Mouse (Mus musculus) liver, embryonic 13.5 days (tissue): ENCODE measurements at regions not wholly inside any gene's neighbourhood (a gene's known extent, or its start where the extent isn't known, plus 50 kb on each side); places are given as distances from the start of the nearest gene placed in this dataset.

ENCODE experiments used
- ATAC-seq: fragments of 200-750 bp; cut with Nextera tagmentation; 2 replicates; pipeline ENCODE4 v1.8.0; 2017; ENCODE audit warnings: low read depth, mild to moderate bottlenecking, moderate number of reproducible peaks, moderate library complexity
- DNase-seq: peaks from one replicate; pipeline ENCODE4 v3.0.0; 2022
- H3K27ac ChIP-seq: fragments of 300-500 bp; sonication (generic); 2 replicates; pipeline ENCODE4 v1.5.1; 2015; ENCODE audit warnings: moderate library complexity, mild to moderate bottlenecking, inconsistent platforms
- H3K27me3 ChIP-seq: fragments of 300-500 bp; sonication (generic); 2 replicates; pipeline ENCODE4 v1.6.1; 2015; ENCODE audit warnings: mild to moderate bottlenecking, inconsistent platforms
- H3K36me3 ChIP-seq: fragments of 300-500 bp; sonication (generic); 2 replicates; pipeline ENCODE4 v1.6.1; 2015; ENCODE audit warnings: mild to moderate bottlenecking, inconsistent platforms
- H3K4me1 ChIP-seq: fragments of 300-500 bp; sonication (generic); replicated peaks from 2 replicates; pipeline ENCODE4 v1.6.1; 2015; ENCODE audit warnings: inconsistent platforms
- H3K4me2 ChIP-seq: fragments of 300-500 bp; sonication (generic); 2 replicates; pipeline ENCODE4 v1.6.1; 2015; ENCODE audit warnings: inconsistent platforms, mild to moderate bottlenecking, moderate library complexity
- H3K4me3 ChIP-seq: fragments of 300-500 bp; sonication (generic); replicated peaks from 2 replicates; pipeline ENCODE4 v1.5.1; 2015; ENCODE audit warnings: mild to moderate bottlenecking, inconsistent platforms
- H3K9ac ChIP-seq: fragments of 300-500 bp; sonication (generic); 2 replicates; pipeline ENCODE4 v1.6.1; 2015; ENCODE audit warnings: mild to moderate bottlenecking, inconsistent platforms
- H3K9me3 ChIP-seq: fragments of 300-500 bp; sonication (generic); replicated peaks from 2 replicates; pipeline ENCODE4 v1.6.1; 2016; ENCODE audit warnings: inconsistent platforms
- WGBS: fragments of 180-500 bp; shearing (Covaris S2); methylation state at CpG from one replicate; pipeline ENCODE4 v1.1.7; 2015; ENCODE audit not compliant: insufficient replicate concordance; 5-methylcytosine and 5-hydroxymethylcytosine counted together

- H3K9me3 ChIP-seq: no peaks in the 10 kb centered on the region
- no peak overlapping the region for H3K4me2 ChIP-seq
- DNase-seq: no peak
- no peak overlapping the region for H3K9ac ChIP-seq
- H3K27me3 ChIP-seq: no peaks in the 10 kb centered on the region
- H3K27ac ChIP-seq: no peak overlapping the region
- 31% methylated on average over 2 of the region's 2 CpGs for WGBS
- H3K36me3 ChIP-seq: no peaks in the 10 kb centered on the region
- no peak overlapping the region for H3K4me3 ChIP-seq
- ATAC-seq: no peak
- H3K4me1 ChIP-seq: no peaks in the 10 kb centered on the region
These were observed 172.9 kb downstream of the Dact1 start for GRCm38 (mm10) chr12:71482619-71483018.

DNA sequence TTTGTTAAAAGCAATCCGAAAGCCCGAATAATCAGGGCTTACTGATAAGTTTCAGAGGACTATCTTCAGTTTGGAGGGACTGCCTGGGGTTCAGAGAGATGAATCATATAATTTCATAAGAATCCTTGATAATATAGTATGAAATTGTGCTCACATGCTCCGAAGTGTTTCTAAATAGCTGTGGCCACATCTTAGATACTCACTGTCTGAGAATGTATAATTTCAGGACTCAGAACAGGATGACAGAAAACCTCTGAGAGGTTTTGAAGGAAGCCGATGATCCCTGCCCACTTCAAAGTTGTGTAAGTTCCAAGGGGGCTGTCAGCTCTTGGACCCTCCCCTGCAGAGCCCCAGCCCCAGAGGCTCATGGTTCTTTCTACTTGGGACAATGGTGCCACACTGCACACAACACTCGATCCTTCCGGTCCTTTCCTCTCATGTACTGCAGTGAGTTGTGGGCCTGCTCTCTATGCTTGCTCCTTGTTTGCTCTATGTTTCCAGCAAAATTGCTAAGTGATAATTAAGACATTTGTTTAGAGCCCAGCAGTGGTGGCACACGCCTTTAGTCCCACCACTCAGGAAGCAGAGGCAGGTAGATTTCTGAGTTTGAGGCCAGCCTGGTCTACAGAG is 174.0 kb downstream of the Dact1 start:
- Histone ChIP-seq H3K4me2 (no peak overlapping the region), H3K4me1 (no peaks in the 10 kb centered on the region), H3K4me3 (no peak overlapping the region), H3K36me3 (no peaks in the 10 kb centered on the region), H3K27me3 (no peaks in the 10 kb centered on the region), H3K9ac (no peak overlapping the region), H3K9me3 (no peaks in the 10 kb centered on the region), H3K27ac (no peak overlapping the region)
- ATAC-seq (no peak), DNase-seq (no peak)
- 62% methylated on average over 7 of the region's 7 CpGs for WGBS

- Histone ChIP-seq H3K4me1 (no peaks in the 10 kb centered on the region), H3K27me3 (no peaks in the 10 kb centered on the region), H3K36me3 (no peaks in the 10 kb centered on the region), H3K9ac (no peak overlapping the region), H3K27ac (no peak overlapping the region), H3K4me3 (no peak overlapping the region), H3K4me2 (no peak overlapping the region), H3K9me3 (no peaks in the 10 kb centered on the region)
- WGBS: 79% methylated on average over 5 of the region's 5 CpGs
- no peak for ATAC-seq
- DNase-seq: no peak
These were observed 174.6 kb downstream of the Dact1 start for GRCm38 (mm10) chr12:71484286-71484685.

DNA sequence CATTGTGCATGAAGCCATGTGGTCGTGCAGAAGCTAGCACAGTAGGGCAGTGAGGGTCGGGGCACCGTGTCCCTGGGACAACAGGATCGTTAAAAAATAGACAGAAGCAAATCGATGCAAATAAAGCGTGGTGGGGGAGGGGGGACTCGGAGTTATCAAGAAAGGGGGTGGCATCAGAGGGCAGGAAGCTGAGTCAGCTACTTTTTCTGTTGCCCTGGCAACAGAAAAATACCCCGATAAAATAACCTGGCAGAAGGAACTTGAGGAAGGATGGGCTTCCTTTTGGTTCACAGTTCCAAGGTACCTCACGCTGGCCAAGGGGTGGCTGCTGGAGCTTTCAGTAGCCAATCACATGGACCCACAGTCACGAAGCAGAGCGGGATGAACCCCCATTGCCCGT is 176.4 kb downstream of the Dact1 start:
- Histone ChIP-seq H3K27me3 (no peaks in the 10 kb centered on the region), H3K9me3 (no peaks in the 10 kb centered on the region), H3K9ac (no peak overlapping the region), H3K27ac (no peak overlapping the region), H3K4me1 (no peaks in the 10 kb centered on the region), H3K4me2 (no peak overlapping the region), H3K36me3 (no peaks in the 10 kb centered on the region), H3K4me3 (no peak overlapping the region)
- DNase-seq (no peak), ATAC-seq (no peak)
- WGBS: 67% methylated on average over 12 of the region's 12 CpGs

DNA sequence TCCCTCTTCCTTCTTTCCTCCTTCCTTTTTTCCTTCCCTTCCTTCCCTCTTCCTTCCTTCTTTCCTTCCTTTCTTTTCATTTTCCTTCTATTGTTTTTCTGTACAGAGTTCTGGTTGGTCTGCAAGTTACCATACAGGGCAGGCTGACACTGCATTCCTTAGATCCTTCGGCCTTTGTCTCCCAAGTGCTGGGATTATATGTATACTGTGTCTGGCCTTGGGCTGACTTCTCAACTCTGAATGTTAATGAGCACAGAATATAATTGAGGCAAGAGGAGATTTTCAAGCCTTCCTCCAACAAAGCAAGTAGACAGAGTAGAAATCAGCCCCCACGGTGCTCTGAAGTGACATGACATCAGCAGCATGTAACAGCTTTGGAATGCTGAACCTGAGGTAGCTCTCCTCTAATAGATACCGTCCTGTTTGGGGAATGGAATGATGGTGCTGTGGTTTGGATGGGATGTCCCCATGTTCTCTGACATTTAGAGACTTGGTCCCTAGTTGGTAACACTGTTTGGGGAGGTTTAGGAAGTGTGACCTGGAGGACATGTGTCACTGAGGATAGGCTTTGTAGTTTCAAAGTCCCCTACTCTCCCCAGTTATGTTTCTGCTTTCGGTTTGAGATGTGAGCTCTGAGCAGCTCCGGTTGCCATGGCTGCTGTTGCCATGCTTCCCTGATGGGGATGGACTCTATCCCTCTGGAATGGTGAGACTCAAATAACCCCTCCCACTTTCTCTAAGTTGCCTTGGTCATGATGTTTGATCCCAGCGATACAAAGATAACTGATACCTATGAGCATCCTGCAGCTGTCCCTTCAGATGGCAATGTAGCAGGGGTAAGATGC is 178.1 kb downstream of the Dact1 start:
- H3K36me3 ChIP-seq: no peaks in the 10 kb centered on the region
- no peak overlapping the region for H3K9ac ChIP-seq
- no peaks in the 10 kb centered on the region for H3K9me3 ChIP-seq
- no peak overlapping the region for H3K4me2 ChIP-seq
- no peaks in the 10 kb centered on the region for H3K4me1 ChIP-seq
- H3K27ac ChIP-seq: no peak overlapping the region
- H3K27me3 ChIP-seq: no peaks in the 10 kb centered on the region
- no peak overlapping the region for H3K4me3 ChIP-seq
- WGBS: 59% methylated on average over 6 of the region's 6 CpGs
- DNase-seq: no peak
- ATAC-seq: no peak

GRCm38 (mm10) chr12:71489295-71489694 is 179.6 kb downstream of the Dact1 start:
- Histone ChIP-seq H3K9me3 (no peaks in the 10 kb centered on the region), H3K4me3 (no peak overlapping the region), H3K36me3 (no peaks in the 10 kb centered on the region), H3K4me1 (no peaks in the 10 kb centered on the region), H3K4me2 (no peak overlapping the region), H3K27me3 (no peaks in the 10 kb centered on the region), H3K9ac (no peak overlapping the region), H3K27ac (no peak overlapping the region)
- 70% methylated on average over 7 of the region's 7 CpGs for WGBS
- DNase-seq: no peak
- ATAC-seq: no peak

DNA sequence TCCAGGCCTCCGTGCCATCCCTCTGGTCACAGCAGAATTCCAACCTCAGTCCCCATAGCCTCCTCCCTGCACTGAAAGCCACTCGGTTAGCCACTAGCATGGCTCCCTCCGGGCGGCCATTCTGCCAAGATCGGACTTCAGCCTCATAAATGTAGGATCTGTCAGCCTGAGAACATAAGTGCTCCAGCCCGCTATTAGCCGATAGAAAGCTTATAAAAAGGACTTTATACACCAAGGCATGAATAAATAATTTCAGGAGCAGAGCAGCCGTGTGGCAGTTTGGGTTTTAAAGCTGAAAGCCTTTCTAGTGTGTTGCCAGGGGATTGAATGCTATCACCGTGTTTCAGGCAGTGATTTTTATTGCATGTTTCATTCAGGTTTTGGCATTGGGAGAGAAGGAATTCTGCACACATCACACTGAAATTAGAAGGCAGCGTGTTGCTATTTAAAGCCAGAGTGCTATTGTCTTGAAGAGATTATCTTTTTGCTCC is 185.2 kb downstream of the Dact1 start:
- Histone ChIP-seq H3K4me1 (no peaks in the 10 kb centered on the region), H3K9ac (no peak overlapping the region), H3K9me3 (no peaks in the 10 kb centered on the region), H3K4me3 (no peak overlapping the region), H3K4me2 (no peak overlapping the region), H3K36me3 (no peaks in the 10 kb centered on the region), H3K27ac (no peak overlapping the region), H3K27me3 (no peaks in the 10 kb centered on the region)
- 65% methylated on average over 10 of the region's 10 CpGs for WGBS
- ATAC-seq: no peak
- DNase-seq: no peak

DNA sequence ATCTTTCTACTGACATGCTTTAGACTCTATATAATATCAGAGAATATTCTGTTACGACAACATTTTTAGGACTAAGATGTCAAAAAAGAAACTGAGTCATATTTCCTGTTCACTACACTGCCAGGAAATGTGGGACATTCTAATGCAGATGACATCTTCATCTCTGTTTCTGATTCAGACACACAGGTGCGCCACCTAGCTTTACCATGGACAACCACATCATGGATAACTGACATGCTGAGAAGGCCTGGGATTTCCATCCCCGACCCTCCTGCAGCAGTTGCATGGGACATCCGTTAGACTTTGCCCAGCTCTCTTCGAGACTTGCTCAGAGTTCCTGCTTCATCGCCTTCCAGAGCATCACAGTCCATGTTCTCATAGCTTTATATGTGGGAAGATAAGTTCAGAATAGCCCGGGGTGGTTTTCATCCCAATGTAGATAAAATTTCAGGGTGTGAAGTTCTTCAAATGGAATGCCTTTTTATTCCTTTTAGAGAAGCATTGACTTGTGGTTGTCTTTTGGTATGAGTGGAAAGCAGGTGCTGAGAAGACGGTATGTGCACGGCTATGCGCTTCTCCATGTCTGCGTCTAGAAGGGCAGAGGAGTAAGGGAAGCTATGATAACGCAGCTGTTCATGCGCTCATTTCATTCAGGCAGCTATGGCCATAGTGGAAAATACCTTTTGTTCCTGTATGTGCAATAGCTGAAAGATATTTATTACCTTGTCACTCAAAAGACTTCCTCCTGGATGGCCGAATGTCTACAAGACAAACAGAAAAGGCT is 188.8 kb downstream of the Dact1 start:
- no peak overlapping the region for H3K4me2 ChIP-seq
- no peak for DNase-seq
- WGBS: 63% methylated on average over 14 of the region's 14 CpGs
- H3K9ac ChIP-seq: no peak overlapping the region
- no peaks in the 10 kb centered on the region for H3K4me1 ChIP-seq
- H3K9me3 ChIP-seq: no peaks in the 10 kb centered on the region
- no peak for ATAC-seq
- H3K27ac ChIP-seq: no peak overlapping the region
- H3K4me3 ChIP-seq: no peak overlapping the region
- no peaks in the 10 kb centered on the region for H3K36me3 ChIP-seq
- no peaks in the 10 kb centered on the region for H3K27me3 ChIP-seq

DNA sequence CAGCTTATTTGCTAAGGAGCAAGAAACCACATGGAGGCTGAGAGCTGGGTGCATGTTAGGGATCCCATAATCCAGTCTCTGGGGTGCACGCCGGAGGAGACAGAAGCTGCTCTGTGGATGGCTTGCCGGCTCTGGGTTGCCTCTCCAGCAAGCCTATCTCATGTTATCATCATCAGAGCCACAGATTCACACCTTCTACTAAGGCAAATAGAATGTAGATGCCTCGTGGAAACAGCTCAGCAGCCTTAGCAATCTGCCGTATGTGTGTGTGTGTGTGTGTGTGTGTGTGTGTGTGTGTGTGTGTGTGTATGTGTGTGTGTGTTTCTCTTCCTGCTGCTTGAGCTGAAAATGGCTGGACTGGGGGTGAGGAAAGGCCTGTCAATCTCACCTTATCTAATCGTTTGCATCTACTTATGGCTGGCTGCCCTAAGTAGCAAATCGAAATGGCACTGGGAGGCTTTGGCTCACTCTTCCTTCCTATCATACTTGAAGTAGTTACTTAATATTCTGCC is 191.7 kb downstream of the Dact1 start:
- H3K36me3 ChIP-seq: no peaks in the 10 kb centered on the region
- no peaks in the 10 kb centered on the region for H3K9me3 ChIP-seq
- no peak overlapping the region for H3K4me2 ChIP-seq
- ATAC-seq: no peak
- no peaks in the 10 kb centered on the region for H3K4me1 ChIP-seq
- H3K27me3 ChIP-seq: no peaks in the 10 kb centered on the region
- no peak overlapping the region for H3K27ac ChIP-seq
- no peak overlapping the region for H3K9ac ChIP-seq
- 44% methylated on average over 7 of the region's 7 CpGs for WGBS
- H3K4me3 ChIP-seq: no peak overlapping the region
- no peak for DNase-seq

- no peak overlapping the region for H3K9ac ChIP-seq
- no peak overlapping the region for H3K27ac ChIP-seq
- H3K36me3 ChIP-seq: no peaks in the 10 kb centered on the region
- 70% methylated on average over 11 of the region's 11 CpGs for WGBS
- ATAC-seq (no peak), DNase-seq (no peak)
- no peaks in the 10 kb centered on the region for H3K27me3 ChIP-seq
- no peak overlapping the region for H3K4me3 ChIP-seq
- H3K4me2 ChIP-seq: no peak overlapping the region
- no peaks in the 10 kb centered on the region for H3K9me3 ChIP-seq
- H3K4me1 ChIP-seq: no peaks in the 10 kb centered on the region
These were observed 193.6 kb downstream of the Dact1 start for GRCm38 (mm10) chr12:71503265-71503664.

DNA sequence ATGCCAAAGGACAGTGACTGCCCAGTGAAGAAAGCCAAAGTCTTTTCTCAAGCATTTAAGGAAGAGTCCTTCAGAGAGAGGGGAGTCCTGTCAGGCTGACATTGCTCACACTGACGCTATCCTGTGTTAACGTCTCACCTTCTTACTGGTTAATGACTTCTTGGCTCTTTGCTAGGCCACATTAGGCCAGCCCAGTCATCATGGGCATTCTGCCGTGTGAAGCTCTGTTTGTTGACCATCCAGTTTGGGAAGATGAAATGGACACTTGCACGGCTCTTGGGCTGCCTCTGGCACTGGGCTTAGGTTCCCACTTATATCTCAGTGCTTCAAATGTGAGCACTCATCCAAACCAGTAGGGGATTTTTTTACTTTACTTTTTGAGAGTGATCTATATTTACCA is 196.5 kb downstream of the Dact1 start:
- Histone ChIP-seq H3K4me1 (no peaks in the 10 kb centered on the region), H3K4me2 (no peak overlapping the region), H3K9ac (no peak overlapping the region), H3K27me3 (no peaks in the 10 kb centered on the region), H3K27ac (no peak overlapping the region), H3K4me3 (no peak overlapping the region), H3K36me3 (no peaks in the 10 kb centered on the region), H3K9me3 (no peaks in the 10 kb centered on the region)
- no peak for ATAC-seq
- 52% methylated on average over 4 of the region's 4 CpGs for WGBS
- no peak for DNase-seq
